Mouse (Mus musculus): ENCODE results near the gene Zfp131. TPM values are rescaled to one million over a fixed set of nuclear protein-coding genes. Genes with fewer than 3 reads are reported as not detected.

Gene Zfp131
- polyA plus RNA-seq, 1 experiment from 2014 or later, result 12.9 TPM

DNA sequence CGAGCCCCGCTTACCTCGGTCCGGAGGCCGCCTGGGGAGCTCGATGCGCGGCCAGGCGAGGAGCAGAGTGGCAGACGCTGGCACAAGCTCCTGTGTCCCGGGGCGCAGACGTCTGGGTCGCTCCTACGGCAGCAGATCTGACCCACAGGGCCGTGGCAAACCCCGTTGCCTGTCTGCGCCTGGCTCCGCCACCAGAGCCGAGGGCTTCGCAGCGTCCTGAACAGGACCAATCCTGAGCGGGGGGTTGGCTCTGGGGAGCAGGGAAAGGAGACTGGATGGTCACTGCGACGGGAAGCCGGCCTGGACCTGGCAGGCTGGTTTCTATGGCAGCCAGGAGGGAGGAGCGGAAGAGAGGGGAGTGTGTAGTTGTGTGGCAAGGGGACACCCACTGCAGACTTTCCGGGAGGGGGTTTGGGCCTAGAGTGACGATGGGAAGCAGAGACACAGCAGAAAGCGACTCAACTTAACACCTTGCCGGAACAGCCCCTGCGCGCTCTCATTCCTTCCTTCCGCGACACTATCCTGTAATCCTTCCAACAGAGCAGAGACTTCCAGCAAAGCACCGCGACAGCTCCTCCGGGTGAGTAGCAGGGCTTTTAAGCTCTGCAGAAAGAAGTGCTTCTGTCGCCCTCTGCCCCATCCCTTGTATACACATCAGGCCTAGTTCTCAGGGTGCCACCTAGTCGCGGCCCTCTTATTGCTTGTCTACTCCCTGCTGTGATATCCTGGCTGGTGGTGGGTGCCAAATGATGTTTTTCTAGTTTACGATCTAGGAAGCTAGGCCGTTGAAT, 34.8 kb downstream of the Zfp131 start, which contains the start of gene Nim1k:
Gene Nim1k, minus strand, starts transcription at position 202 of the 791 bp plus-strand sequence.
- peak within 1 kb of the TSS; percentile 47 for H3K9ac ChIP-seq (ENCODE audit: low read depth, low read length)
- H3K4me2 ChIP-seq (replicated peaks; ENCODE audit: low read depth), result peak within 1 kb of the TSS; percentile 86
- no peaks in the 10 kb centered on the region for H3K9me3 ChIP-seq (ENCODE audit: control insufficient read depth)
- TF ChIP-seq CTCF (IDR thresholded peaks at IDR 0.05; ENCODE audit: low read depth), result no peak
- no peaks in the 10 kb centered on the region for H3K36me3 ChIP-seq (ENCODE audit: control insufficient read depth, insufficient read depth)
- H3K27me3 ChIP-seq (replicated peaks; ENCODE audit: control insufficient read depth, insufficient read depth, low read length), result no peaks in the 10 kb centered on the region
- ATAC-seq, result peak; percentile 74
- no peak within 1 kb of the TSS for H3K27ac ChIP-seq (ENCODE audit: low read depth, low read length)
- WGBS, result 4% methylated on average over 43 of the region's 43 CpGs
- H3K4me1 ChIP-seq (replicated peaks; ENCODE audit: control insufficient read depth, insufficient read depth, low read length), result no peaks in the 10 kb centered on the region
- peak within 1 kb of the TSS; percentile 45 for H3K4me3 ChIP-seq (ENCODE audit: low read depth, low read length)

DNA sequence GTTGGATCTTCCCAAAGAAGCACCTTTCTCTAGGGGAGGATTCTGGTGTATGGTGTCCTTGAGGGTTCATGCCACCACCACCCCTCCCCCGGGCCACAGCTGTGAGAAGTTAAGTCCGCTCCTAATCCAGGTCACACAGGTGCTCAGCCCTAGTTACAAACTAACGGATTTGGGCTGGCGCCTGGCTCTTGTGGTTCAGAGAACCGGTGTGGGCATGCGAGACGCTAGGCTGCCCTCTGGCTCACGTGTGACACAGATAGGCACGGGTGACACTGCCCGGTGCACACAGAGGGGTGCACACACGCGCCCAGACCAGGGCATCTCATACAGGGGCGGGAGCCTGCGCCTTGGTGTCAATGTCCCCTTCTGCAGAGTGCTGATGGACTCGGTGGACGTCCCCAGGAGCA, 35.5 kb downstream of the Zfp131 start:
- WGBS, result 3% methylated on average over 16 of the region's 16 CpGs
- no peak overlapping the region for H3K27ac ChIP-seq (ENCODE audit: low read depth, low read length)
- H3K4me2 ChIP-seq (replicated peaks; ENCODE audit: low read depth), result peak overlapping the region; percentile 86
- H3K9me3 ChIP-seq (ENCODE audit: control insufficient read depth), result no peaks in the 10 kb centered on the region
- no peaks in the 10 kb centered on the region for H3K27me3 ChIP-seq (replicated peaks; ENCODE audit: control insufficient read depth, insufficient read depth, low read length)
- H3K9ac ChIP-seq (ENCODE audit: low read depth, low read length), result peak overlapping the region; percentile 47
- ATAC-seq, result peak; percentile 43
- no peaks in the 10 kb centered on the region for H3K36me3 ChIP-seq (ENCODE audit: control insufficient read depth, insufficient read depth)
- H3K4me1 ChIP-seq (replicated peaks; ENCODE audit: control insufficient read depth, insufficient read depth, low read length), result no peaks in the 10 kb centered on the region
- H3K4me3 ChIP-seq (ENCODE audit: low read depth, low read length), result peak overlapping the region; percentile 45
- TF ChIP-seq CTCF (IDR thresholded peaks at IDR 0.05; ENCODE audit: low read depth), result no peak

DNA sequence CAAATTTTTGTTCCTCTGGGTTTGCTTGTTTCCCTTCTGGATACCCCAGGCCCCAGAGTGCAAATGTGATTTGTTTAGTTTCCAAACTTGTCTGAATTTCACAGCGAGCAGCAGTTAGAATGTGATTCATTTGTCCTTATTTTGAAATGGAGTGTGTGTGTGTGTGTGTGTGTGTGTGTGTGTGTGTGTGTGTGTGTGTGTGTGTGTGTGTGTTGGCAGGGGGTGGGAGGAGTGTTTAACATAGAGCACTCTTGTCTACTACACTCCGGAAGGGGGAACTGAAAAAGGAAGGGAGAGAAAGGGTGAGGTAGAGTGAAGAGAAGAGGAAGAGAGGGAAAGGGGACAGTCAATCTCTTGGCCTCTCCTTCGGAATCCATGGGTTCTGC, 36.1 kb downstream of the Zfp131 start:
- WGBS, result 31% methylated on average over 3 of the region's 3 CpGs
- no peaks in the 10 kb centered on the region for H3K4me1 ChIP-seq (replicated peaks; ENCODE audit: control insufficient read depth, insufficient read depth, low read length)
- H3K9ac ChIP-seq (ENCODE audit: low read depth, low read length), result no peak overlapping the region
- H3K27ac ChIP-seq (ENCODE audit: low read depth, low read length), result no peak overlapping the region
- no peaks in the 10 kb centered on the region for H3K27me3 ChIP-seq (replicated peaks; ENCODE audit: control insufficient read depth, insufficient read depth, low read length)
- no peak for TF ChIP-seq CTCF (IDR thresholded peaks at IDR 0.05; ENCODE audit: low read depth)
- H3K4me2 ChIP-seq (replicated peaks; ENCODE audit: low read depth), result no peak overlapping the region; the same call in 1 of the 2 replicates
- H3K9me3 ChIP-seq (ENCODE audit: control insufficient read depth), result no peaks in the 10 kb centered on the region
- H3K4me3 ChIP-seq (ENCODE audit: low read depth, low read length), result no peak overlapping the region
- ATAC-seq, result no peak
- no peaks in the 10 kb centered on the region for H3K36me3 ChIP-seq (ENCODE audit: control insufficient read depth, insufficient read depth)

DNA sequence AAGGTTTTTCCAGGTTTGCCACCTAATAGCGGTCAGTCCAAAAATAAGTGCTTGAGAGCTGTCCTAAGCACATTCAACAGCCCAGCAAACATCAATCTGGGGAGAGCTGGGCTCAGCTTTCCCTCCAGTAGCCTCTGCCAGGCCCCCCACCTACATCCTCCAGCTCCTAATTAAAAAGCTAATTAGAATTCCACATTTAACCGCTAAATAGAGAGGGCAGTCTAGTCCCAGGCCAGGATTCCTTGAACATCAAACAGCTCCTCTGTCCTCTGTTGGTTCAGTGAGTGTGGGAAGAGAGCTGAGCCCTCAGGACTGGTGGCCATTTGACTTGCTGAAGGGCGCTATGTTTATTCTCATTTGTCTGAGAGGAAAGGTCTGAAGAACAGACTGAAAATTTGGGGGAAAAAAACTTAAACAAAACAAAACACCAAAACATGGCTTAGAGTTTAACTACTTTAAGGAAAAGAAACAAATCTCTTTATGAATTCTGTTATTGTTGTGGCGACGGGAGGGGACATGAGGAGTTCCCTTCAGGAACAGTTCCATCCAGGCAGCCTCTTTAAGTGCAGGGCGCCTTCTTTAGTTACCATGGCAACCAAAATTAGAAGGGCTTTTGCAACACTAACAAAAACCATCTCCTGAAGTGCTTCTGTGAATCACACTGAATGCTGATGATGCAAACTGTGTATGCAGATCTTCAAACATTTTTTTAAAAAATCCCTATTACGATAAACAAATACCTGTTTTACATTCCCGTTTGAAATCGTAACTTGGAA, 36.6 kb downstream of the Zfp131 start:
- no peak for ATAC-seq
- no peak for TF ChIP-seq CTCF (IDR thresholded peaks at IDR 0.05; ENCODE audit: low read depth)

DNA sequence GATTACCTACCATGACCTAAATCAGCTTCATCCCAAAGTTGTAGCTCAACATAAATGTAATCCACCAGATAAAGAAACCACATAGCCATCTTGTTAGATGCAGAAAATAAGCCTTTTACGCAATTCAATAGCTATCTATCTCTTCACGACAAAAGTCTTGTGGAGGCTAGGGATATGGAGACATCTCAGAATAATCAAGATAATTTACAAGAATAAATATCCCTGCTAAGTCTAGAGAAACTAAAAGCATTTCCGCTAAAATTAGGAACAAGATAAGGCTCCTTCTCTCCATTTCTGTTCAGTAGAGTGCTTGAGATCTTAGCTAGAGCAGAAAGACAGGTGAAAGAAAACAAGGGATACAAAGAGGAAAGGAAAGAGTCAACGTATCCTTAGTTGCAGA, 43.8 kb downstream of the Zfp131 start:
- no peaks in the 10 kb centered on the region for H3K27me3 ChIP-seq (replicated peaks; ENCODE audit: control insufficient read depth, insufficient read depth, low read length)
- 78% methylated on average over 4 of the region's 4 CpGs for WGBS
- no peak overlapping the region for H3K9ac ChIP-seq (ENCODE audit: low read depth, low read length)
- no peaks in the 10 kb centered on the region for H3K4me1 ChIP-seq (replicated peaks; ENCODE audit: control insufficient read depth, insufficient read depth, low read length)
- H3K9me3 ChIP-seq (ENCODE audit: control insufficient read depth), result no peaks in the 10 kb centered on the region
- H3K4me3 ChIP-seq (ENCODE audit: low read depth, low read length), result no peak overlapping the region
- H3K4me2 ChIP-seq (replicated peaks; ENCODE audit: low read depth), result no peak overlapping the region
- no peak for TF ChIP-seq CTCF (IDR thresholded peaks at IDR 0.05; ENCODE audit: low read depth)
- H3K36me3 ChIP-seq (ENCODE audit: control insufficient read depth, insufficient read depth), result no peaks in the 10 kb centered on the region
- H3K27ac ChIP-seq (ENCODE audit: low read depth, low read length), result no peak overlapping the region
- ATAC-seq, result no peak

More for the DNA sequence above, 36.6 kb downstream of the Zfp131 start:
- H3K4me2 ChIP-seq (replicated peaks; ENCODE audit: low read depth), result no peak overlapping the region
- H3K27ac ChIP-seq (ENCODE audit: low read depth, low read length), result no peak overlapping the region
- no peaks in the 10 kb centered on the region for H3K27me3 ChIP-seq (replicated peaks; ENCODE audit: control insufficient read depth, insufficient read depth, low read length)
- WGBS, result 65% methylated on average over 9 of the region's 9 CpGs
- H3K9ac ChIP-seq (ENCODE audit: low read depth, low read length), result no peak overlapping the region
- no peaks in the 10 kb centered on the region for H3K4me1 ChIP-seq (replicated peaks; ENCODE audit: control insufficient read depth, insufficient read depth, low read length)
- no peaks in the 10 kb centered on the region for H3K9me3 ChIP-seq (ENCODE audit: control insufficient read depth)
- H3K4me3 ChIP-seq (ENCODE audit: low read depth, low read length), result no peak overlapping the region
- no peaks in the 10 kb centered on the region for H3K36me3 ChIP-seq (ENCODE audit: control insufficient read depth, insufficient read depth)

DNA sequence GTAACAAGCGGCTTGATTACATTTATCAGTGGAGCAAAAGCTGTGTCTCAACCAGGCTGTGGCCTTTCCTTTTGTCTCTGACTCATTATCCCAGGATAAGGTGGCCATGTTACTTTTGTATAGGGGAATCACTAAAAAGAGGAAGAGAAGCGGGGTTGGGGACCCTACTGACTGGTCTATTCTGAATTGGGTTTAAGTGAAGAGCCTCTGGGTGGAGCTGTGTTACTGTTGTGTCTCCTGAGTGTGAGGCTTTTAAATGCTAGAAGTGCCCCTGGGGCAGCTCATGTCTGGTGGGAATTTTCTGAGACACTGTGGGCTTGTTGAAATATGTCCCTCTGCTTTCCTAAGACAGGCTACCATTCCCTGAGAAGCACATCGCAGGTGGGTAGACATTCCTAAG, 47.2 kb downstream of the Zfp131 start:
- TF ChIP-seq CTCF (IDR thresholded peaks at IDR 0.05; ENCODE audit: low read depth), result no peak
- Histone ChIP-seq H3K9ac (ENCODE audit: low read depth, low read length) (no peak overlapping the region), H3K9me3 (ENCODE audit: control insufficient read depth) (no peaks in the 10 kb centered on the region), H3K27me3 (replicated peaks; ENCODE audit: control insufficient read depth, insufficient read depth, low read length) (no peaks in the 10 kb centered on the region), H3K27ac (ENCODE audit: low read depth, low read length) (no peak overlapping the region), H3K4me1 (replicated peaks; ENCODE audit: control insufficient read depth, insufficient read depth, low read length) (no peaks in the 10 kb centered on the region), H3K4me3 (ENCODE audit: low read depth, low read length) (no peak overlapping the region), H3K4me2 (replicated peaks; ENCODE audit: low read depth) (no peak overlapping the region), H3K36me3 (ENCODE audit: control insufficient read depth, insufficient read depth) (no peaks in the 10 kb centered on the region)
- 70% methylated on average over 3 of the region's 3 CpGs for WGBS
- no peak for ATAC-seq

Measured in intestine, postnatal 0 days (tissue).